Comparison of ENCODE assay signal across 32 mouse cellular contexts in genomic region chr10:18356461-18356860, GRCm38 (mm10).
"Had no signal": no experiment of that assay in that cellular context is flagged by ENCODE, and none has a peak within 500 bp of the region (broad histone marks: within the 10 kb centered on the region; RNA-seq: fewer than 3 reads in every experiment).

No protein-coding gene starts in this region.

- H3K4me3 ChIP-seq: heart, embryonic 10.5 days; heart, embryonic 12.5 days; heart, embryonic 13.5 days; heart, embryonic 15.5 days; hindbrain, embryonic 10.5 days; hindbrain, embryonic 12.5 days; hindbrain, embryonic 13.5 days; hindbrain, embryonic 15.5 days; intestine, embryonic 15.5 days; kidney, embryonic 15.5 days had no signal

- ATAC-seq: inflammation-experienced regulatory T-cells, adult 6 months; intestine, embryonic 15.5 days; intestine, embryonic 16.5 days; intestine, postnatal 0 days had no signal

- DNase-seq: heart, postnatal 10 days; heart, postnatal 14 days; heart, postnatal 36 days; heart, postnatal 4 days; kidney, adult 11 months; kidney, adult 18-20 months; kidney, adult 2 months; kidney, adult 8-10 months; kidney, adult 9 months; kidney, postnatal 10 days; kidney, postnatal 14 days; kidney, postnatal 25 days; kidney, postnatal 36 days; kidney, postnatal 4 days; layer of hippocampus, adult 9-11 months; layer of hippocampus, postnatal 36 days had no signal

- H3K27ac ChIP-seq: heart, embryonic 10.5 days; heart, embryonic 13.5 days; heart, embryonic 15.5 days; hindbrain, embryonic 10.5 days; hindbrain, embryonic 12.5 days; hindbrain, embryonic 13.5 days; hindbrain, embryonic 14.5 days; hindbrain, embryonic 15.5 days; hindbrain, postnatal 0 days; intestine, embryonic 15.5 days; kidney, embryonic 15.5 days; kidney, postnatal 0 days had no signal
